Mouse (Mus musculus) G1E (cell line): Measurements from ENCODE around the gene Ctsh. TPM values are rescaled to one million over a fixed set of nuclear protein-coding genes. Genes with fewer than 3 reads are reported as not detected.

ENCODE experiments used
- ATAC-seq: 2 replicates; pipeline ENCODE4 v1.8.0; 2016; ENCODE audit warnings: mild to moderate bottlenecking; ENCODE audit not compliant: insufficient number of reproducible peaks, poor library complexity, low FRiP score, severe bottlenecking; ENCODE audit errors: extremely low read depth
- DNase-seq: peaks from one replicate; pipeline ENCODE4 v3.0.0; 2012; ENCODE audit warnings: low spot score
- H3K27me3 ChIP-seq: 2 replicates; pipeline ENCODE4 v1.6.1; 2012; ENCODE audit warnings: mild to moderate bottlenecking, low read length, inconsistent platforms; ENCODE audit not compliant: insufficient read depth
- H3K36me3 ChIP-seq: replicated peaks from 2 replicates; pipeline ENCODE3; 2012; ENCODE audit warnings: mild to moderate bottlenecking, inconsistent platforms
- H3K4me1 ChIP-seq: 2 replicates; pipeline ENCODE4 v1.6.1; 2012; ENCODE audit warnings: low read depth, low read length, inconsistent platforms, mixed read lengths; ENCODE audit not compliant: insufficient read depth
- H3K4me3 ChIP-seq: 2 replicates; pipeline ENCODE4 v1.5.1; 2012; ENCODE audit warnings: low read depth, mild to moderate bottlenecking, inconsistent platforms, low read length, moderate library complexity, mixed read lengths
- H3K9me3 ChIP-seq: replicated peaks from 2 replicates; pipeline ENCODE4 v1.6.1; 2012; ENCODE audit warnings: inconsistent platforms
- CTCF ChIP-seq: IDR thresholded peaks from 2 replicates; pipeline ENCODE4 v1.5.1; 2012; ENCODE audit warnings: low read depth, low read length, inconsistent platforms, mixed read lengths
- GATA1 ChIP-seq: IDR thresholded peaks from 2 replicates; pipeline ENCODE4 v1.6.1; 2012; ENCODE audit warnings: borderline replicate concordance, low read length, inconsistent platforms, mixed read lengths
- GATA2 ChIP-seq: IDR thresholded peaks from 2 replicates; pipeline ENCODE4 v1.6.1; 2012; ENCODE audit warnings: low read depth, low read length, inconsistent platforms, borderline replicate concordance
- POLR2AphosphoS5 ChIP-seq: IDR thresholded peaks from 2 replicates; pipeline ENCODE4 v1.6.1; 2012; ENCODE audit warnings: low read depth, low read length, inconsistent platforms; ENCODE audit not compliant: insufficient replicate concordance
- TAL1 ChIP-seq: conservative IDR thresholded peaks from 2 replicates; pipeline ENCODE4 v1.6.1; 2012; ENCODE audit warnings: low read depth, low read length, inconsistent platforms, mixed read lengths
- polyA plus RNA-seq: library from polyadenylated mRNA; stranded (reverse); fragments of >175 nt; gene quantifications from 2 replicates; pipeline ENCODE4 v1.2.3, GENCODE M21; 2012
- total RNA-seq, 2 experiments: library from RNA; stranded (forward) in 1 of 2; stranded (reverse) in 1 of 2; fragments of 200-1000 nt in 1 of 2; fragments of >200 nt in 1 of 2; fragmentation: Nextera tagmentation in 1 of 2; gene quantifications; 2 replicates each; pipeline ENCODE4 v1.2.3; 2014 to 2017

The Ctsh gene
- total and polyA plus RNA-seq, 3 experiments, result 0.16 TPM; not detected in 2

GRCm38 (mm10) chr9:90089339-90090104 lies 35.6 kb downstream of the Ctsh start:
- DNase-seq, result no peak
- no peaks in the 10 kb centered on the region for H3K9me3 ChIP-seq
- H3K36me3 ChIP-seq, result peaks cover 73% of the 10 kb centered on the region
- no peaks in the 10 kb centered on the region for H3K4me1 ChIP-seq
- no peaks in the 10 kb centered on the region for H3K27me3 ChIP-seq
- H3K4me3 ChIP-seq, result no peak overlapping the region
- no peak for TF ChIP-seq GATA1
- TF ChIP-seq POLR2AphosphoS5, result no peak
- TF ChIP-seq CTCF, result no peak
- TF ChIP-seq TAL1, result no peak
- no peak for TF ChIP-seq GATA2
- no peak for ATAC-seq

GRCm38 (mm10) chr9:90098934-90099333 lies 45.0 kb downstream of the Ctsh start:
- Histone ChIP-seq H3K36me3 (peaks cover 91% of the 10 kb centered on the region), H3K4me1 (peaks cover 2% of the 10 kb centered on the region; the same call in 1 of the 2 replicates)

GRCm38 (mm10) chr9:90100760-90101159 lies 46.8 kb downstream of the Ctsh start:
- no peak for TF ChIP-seq POLR2AphosphoS5
- no peak for TF ChIP-seq GATA1
- no peak for TF ChIP-seq GATA2
- TF ChIP-seq CTCF, result no peak
- TF ChIP-seq TAL1, result no peak
- Histone ChIP-seq H3K4me3 (no peak overlapping the region), H3K27me3 (no peaks in the 10 kb centered on the region), H3K9me3 (no peaks in the 10 kb centered on the region), H3K36me3 (peaks cover 85% of the 10 kb centered on the region), H3K4me1 (peaks cover 2% of the 10 kb centered on the region; the same call in 1 of the 2 replicates)
- ATAC-seq (no peak), DNase-seq (no peak)

More at GRCm38 (mm10) chr9:90098934-90099333, 45.0 kb downstream of the Ctsh start:
- Histone ChIP-seq H3K4me3 (no peak overlapping the region), H3K9me3 (no peaks in the 10 kb centered on the region), H3K27me3 (no peaks in the 10 kb centered on the region)
- ATAC-seq (no peak), DNase-seq (no peak)
- TF ChIP-seq CTCF, result no peak

- Histone ChIP-seq H3K4me3 (no peak overlapping the region), H3K36me3 (peaks cover 61% of the 10 kb centered on the region), H3K9me3 (no peaks in the 10 kb centered on the region), H3K4me1 (peaks cover 18% of the 10 kb centered on the region), H3K27me3 (no peaks in the 10 kb centered on the region)
- ATAC-seq (0 out of 2 replicates have a peak, but pooled peaks have one; percentile 12), DNase-seq (no peak)
- no peak for TF ChIP-seq CTCF
- no peak for TF ChIP-seq TAL1
- no peak for TF ChIP-seq POLR2AphosphoS5
- TF ChIP-seq GATA1, result no peak
- TF ChIP-seq GATA2, result no peak
These were observed 51.5 kb downstream of the Ctsh start for GRCm38 (mm10) chr9:90105462-90105861.

- no peak for TF ChIP-seq TAL1
- no peak for TF ChIP-seq GATA2
- TF ChIP-seq CTCF, result no peak
- no peak for TF ChIP-seq GATA1
- no peak for TF ChIP-seq POLR2AphosphoS5
- Histone ChIP-seq H3K4me3 (no peak overlapping the region), H3K9me3 (no peaks in the 10 kb centered on the region), H3K4me1 (peaks cover 31% of the 10 kb centered on the region), H3K36me3 (peaks cover 49% of the 10 kb centered on the region), H3K27me3 (no peaks in the 10 kb centered on the region)
- ATAC-seq (no peak), DNase-seq (no peak)
These were observed 53.0 kb downstream of the Ctsh start for GRCm38 (mm10) chr9:90106915-90107314.

GRCm38 (mm10) chr9:90108272-90108671 lies 54.3 kb downstream of the Ctsh start:
- ATAC-seq, result no peak
- Histone ChIP-seq H3K27me3 (no peaks in the 10 kb centered on the region), H3K9me3 (no peaks in the 10 kb centered on the region), H3K36me3 (peaks cover 37% of the 10 kb centered on the region), H3K4me3 (no peak overlapping the region), H3K4me1 (peaks cover 34% of the 10 kb centered on the region)
- DNase-seq, result no peak
- TF ChIP-seq GATA1 (no peak), TAL1 (no peak), POLR2AphosphoS5 (no peak), GATA2 (no peak), CTCF (no peak)
